Mouse (Mus musculus): ENCODE results near the gene Dstn. TPM values are rescaled to one million over a fixed set of nuclear protein-coding genes. Genes with fewer than 3 reads are reported as not detected.

The Dstn gene
- polyA plus RNA-seq, 1 experiment: 875 TPM

DNA sequence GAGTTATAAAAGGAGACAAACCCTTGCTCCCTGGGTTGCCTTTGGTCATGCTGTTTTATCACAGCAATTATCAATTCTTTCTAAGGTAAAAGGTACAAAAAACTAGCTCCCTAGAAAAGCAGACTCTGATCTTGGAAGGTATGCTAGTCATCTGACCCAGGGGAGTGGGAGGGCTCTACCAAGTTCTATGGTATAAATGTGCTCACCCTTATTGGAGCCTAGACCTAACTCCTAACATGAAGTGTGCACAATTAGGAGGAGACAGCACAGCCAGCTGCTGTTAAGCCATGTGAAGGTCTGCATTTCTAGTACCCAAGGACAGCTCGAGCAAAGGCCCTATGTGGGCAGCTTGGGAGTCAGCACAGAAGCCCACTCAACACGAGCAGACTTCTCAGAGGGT, 56.8 kb downstream of the Dstn start:
- no peaks in the 10 kb centered on the region for H3K4me1 ChIP-seq (ENCODE audit: control insufficient read depth, insufficient read depth, low read length)
- H3K27ac ChIP-seq (ENCODE audit: insufficient read depth, low read length): no peak overlapping the region
- no peak overlapping the region for H3K4me3 ChIP-seq (ENCODE audit: insufficient read depth, low read length)
- no peak for TF ChIP-seq POLR2A (IDR thresholded peaks at IDR 0.05; ENCODE audit: low read depth, low read length)
- TF ChIP-seq CTCF (IDR thresholded peaks at IDR 0.05; ENCODE audit: borderline replicate concordance, insufficient read depth, low read length): no peak

DNA sequence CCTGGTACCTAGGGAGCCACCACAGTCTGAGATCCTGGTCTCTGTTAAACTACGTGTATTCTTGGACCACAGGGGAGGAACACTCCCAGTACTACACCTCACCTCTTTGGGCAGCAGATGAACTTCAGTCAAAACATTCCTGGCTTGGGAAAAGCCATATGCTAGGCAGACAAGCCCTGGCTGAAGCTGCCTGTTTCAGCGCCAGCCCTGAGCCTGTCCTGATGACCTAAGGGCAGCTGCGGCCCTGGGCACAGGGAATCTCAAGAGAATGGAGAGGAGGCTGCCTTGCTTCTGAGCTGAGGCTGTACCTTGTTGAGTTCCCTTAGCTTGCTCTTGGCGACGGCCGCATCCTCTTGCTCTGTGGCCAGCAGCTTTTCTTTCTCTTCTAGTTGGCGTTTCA, 58.0 kb downstream of the Dstn start:
- Histone ChIP-seq H3K4me1 (ENCODE audit: control insufficient read depth, insufficient read depth, low read length) (no peaks in the 10 kb centered on the region), H3K27ac (ENCODE audit: insufficient read depth, low read length) (no peak overlapping the region), H3K4me3 (ENCODE audit: insufficient read depth, low read length) (no peak overlapping the region)
- TF ChIP-seq POLR2A (IDR thresholded peaks at IDR 0.05; ENCODE audit: low read depth, low read length) (no peak), CTCF (IDR thresholded peaks at IDR 0.05; ENCODE audit: borderline replicate concordance, insufficient read depth, low read length) (no peak)

DNA sequence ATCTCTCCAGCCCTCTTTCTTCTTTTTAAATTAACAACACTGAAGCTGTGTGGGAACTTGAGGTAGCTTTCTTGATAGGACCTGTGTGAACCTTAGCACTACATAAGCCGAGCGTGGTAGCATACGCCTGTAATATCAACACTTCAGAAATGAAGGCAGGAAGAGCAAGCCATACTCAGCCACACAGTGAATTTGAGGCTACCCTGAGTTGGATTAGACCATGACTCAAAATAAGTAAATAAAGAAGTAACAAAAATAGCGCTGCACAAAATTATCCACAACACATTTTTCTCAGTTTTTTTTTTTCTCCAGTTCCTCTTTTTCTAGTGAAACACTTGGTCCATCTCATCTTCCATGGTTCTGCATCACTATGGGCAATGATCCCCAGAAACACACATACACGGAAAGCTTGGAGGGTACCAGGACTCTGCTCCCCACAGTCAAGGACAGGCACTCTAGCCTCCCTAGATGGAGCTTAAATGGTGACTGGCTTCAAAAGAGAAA, 60.1 kb downstream of the Dstn start:
- TF ChIP-seq POLR2A (IDR thresholded peaks at IDR 0.05; ENCODE audit: low read depth, low read length) (no peak), CTCF (IDR thresholded peaks at IDR 0.05; ENCODE audit: borderline replicate concordance, insufficient read depth, low read length) (no peak)
- H3K27ac ChIP-seq (ENCODE audit: insufficient read depth, low read length): no peak overlapping the region
- no peak overlapping the region for H3K4me3 ChIP-seq (ENCODE audit: insufficient read depth, low read length)
- H3K4me1 ChIP-seq (ENCODE audit: control insufficient read depth, insufficient read depth, low read length): no peaks in the 10 kb centered on the region

DNA sequence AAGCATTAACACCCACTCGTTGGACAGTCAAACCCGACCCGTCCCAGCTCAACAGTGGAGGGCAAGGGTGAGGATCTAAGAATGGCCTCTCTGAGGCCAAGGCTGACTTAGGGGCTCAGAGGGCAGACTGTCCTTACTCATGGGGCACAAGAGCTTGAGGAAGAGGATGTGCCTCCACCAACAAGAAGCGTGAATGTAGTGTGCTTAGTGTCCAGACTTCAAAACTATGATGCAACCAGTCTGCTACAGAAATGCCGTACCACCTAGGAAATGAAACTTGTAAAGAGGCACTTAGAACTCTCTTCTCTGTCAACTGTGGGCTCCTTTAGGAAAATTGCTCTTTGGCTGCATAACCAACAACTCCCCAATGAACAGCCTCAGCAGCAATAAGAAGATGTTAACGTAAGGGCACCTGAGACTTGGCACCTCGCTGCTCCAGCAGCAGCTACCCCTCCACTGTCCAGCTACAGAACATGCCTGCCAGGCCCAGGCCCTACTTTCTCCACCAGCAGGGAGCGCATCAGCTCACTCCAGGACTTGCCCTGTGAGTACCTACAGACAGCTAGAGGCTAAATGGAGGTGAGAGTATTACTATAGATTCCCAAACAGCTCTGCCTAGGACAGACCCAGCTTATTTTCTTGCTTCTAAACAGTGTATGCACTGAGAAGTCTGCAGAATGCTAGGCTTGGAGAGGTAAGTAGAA, 63.5 kb downstream of the Dstn start:
- H3K4me1 ChIP-seq (ENCODE audit: control insufficient read depth, insufficient read depth, low read length): peaks cover 2% of the 10 kb centered on the region; the same call in 1 of the 2 replicates
- 0 out of 2 replicates have a peak, but pooled peaks have one; percentile 8 for TF ChIP-seq CTCF (IDR thresholded peaks at IDR 0.05; ENCODE audit: borderline replicate concordance, insufficient read depth, low read length)
- no peak for TF ChIP-seq POLR2A (IDR thresholded peaks at IDR 0.05; ENCODE audit: low read depth, low read length)
- no peak overlapping the region for H3K4me3 ChIP-seq (ENCODE audit: insufficient read depth, low read length)
- no peak overlapping the region for H3K27ac ChIP-seq (ENCODE audit: insufficient read depth, low read length)

DNA sequence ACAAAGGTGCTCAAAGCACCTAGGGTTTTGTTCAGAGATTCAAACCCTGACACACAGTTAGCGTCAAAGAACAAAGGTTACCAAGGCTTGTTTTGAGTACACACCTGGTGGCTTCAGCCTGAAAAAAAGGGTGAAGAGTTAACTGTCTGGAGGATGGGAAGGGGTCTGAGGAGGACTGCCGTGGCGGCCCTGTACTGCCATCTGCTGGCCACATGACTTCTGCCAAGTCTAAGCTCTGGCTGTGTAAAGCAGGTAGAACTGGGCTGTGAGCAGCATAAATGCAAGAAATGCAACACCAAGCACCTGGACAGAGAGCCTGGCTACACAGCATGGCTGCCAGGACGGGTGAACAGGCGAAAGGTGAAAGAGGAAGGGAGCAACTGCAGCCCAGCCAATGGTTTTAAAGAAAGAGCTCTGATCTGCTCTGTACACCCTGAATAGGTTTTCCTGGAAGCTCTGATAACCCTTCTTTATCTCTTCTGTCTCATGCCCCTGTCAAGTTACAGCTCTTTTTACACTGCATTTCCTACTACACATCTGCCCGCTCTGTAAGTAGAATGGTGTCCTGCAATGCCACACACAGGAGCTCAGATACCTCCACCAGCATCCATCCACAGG, 65.8 kb downstream of the Dstn start:
- TF ChIP-seq CTCF (IDR thresholded peaks at IDR 0.05; ENCODE audit: borderline replicate concordance, insufficient read depth, low read length) (peak; percentile 66), POLR2A (IDR thresholded peaks at IDR 0.05; ENCODE audit: low read depth, low read length) (no peak)
- H3K4me1 ChIP-seq (ENCODE audit: control insufficient read depth, insufficient read depth, low read length): peaks cover 3% of the 10 kb centered on the region; the same call in 1 of the 2 replicates
- no peak overlapping the region for H3K27ac ChIP-seq (ENCODE audit: insufficient read depth, low read length)
- H3K4me3 ChIP-seq (ENCODE audit: insufficient read depth, low read length): no peak overlapping the region

DNA sequence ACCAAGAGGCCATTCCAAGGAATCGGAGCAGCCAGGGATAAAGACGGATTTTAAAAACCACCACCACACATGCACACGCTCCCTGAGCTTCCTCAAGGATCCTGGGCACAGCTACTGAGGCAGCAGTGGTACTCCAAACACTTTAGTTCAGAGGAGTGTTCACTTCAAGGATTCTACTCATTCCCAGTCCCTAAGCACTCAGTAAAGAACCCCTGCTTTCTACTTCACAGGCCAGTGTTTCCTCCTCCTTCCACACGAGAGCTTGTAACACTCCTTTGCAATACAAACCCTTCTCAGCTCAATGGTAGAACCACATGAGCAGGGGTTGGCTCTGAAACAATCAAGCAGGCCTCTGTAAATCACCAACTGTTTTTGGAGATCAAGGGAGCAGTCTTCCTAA, 67.0 kb downstream of the Dstn start:
- H3K4me3 ChIP-seq (ENCODE audit: insufficient read depth, low read length): no peak overlapping the region
- no peak for TF ChIP-seq CTCF (IDR thresholded peaks at IDR 0.05; ENCODE audit: borderline replicate concordance, insufficient read depth, low read length)
- TF ChIP-seq POLR2A (IDR thresholded peaks at IDR 0.05; ENCODE audit: low read depth, low read length): no peak
- no peak overlapping the region for H3K27ac ChIP-seq (ENCODE audit: insufficient read depth, low read length)
- peaks cover 3% of the 10 kb centered on the region; the same call in 1 of the 2 replicates for H3K4me1 ChIP-seq (ENCODE audit: control insufficient read depth, insufficient read depth, low read length)

DNA sequence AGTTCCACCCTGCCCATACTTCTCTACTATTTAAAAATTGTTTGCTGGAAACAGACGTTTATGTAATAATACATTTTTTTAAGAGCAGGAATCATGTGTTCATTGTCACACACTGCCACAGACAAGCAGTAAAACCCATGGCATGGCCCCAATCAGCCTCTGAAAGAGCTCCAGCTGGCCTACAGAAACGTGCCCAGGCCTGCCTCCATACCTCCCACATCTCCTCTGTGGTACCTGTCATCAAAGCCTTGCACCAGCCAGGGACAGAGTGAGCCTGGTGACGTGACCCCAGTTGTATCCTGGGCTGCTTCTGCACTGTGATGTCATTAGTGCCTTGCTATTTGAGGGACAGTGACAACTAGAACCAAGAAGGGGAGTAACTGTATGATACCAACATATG, 67.8 kb downstream of the Dstn start:
- TF ChIP-seq CTCF (IDR thresholded peaks at IDR 0.05; ENCODE audit: borderline replicate concordance, insufficient read depth, low read length): no peak
- no peak for TF ChIP-seq POLR2A (IDR thresholded peaks at IDR 0.05; ENCODE audit: low read depth, low read length)

DNA sequence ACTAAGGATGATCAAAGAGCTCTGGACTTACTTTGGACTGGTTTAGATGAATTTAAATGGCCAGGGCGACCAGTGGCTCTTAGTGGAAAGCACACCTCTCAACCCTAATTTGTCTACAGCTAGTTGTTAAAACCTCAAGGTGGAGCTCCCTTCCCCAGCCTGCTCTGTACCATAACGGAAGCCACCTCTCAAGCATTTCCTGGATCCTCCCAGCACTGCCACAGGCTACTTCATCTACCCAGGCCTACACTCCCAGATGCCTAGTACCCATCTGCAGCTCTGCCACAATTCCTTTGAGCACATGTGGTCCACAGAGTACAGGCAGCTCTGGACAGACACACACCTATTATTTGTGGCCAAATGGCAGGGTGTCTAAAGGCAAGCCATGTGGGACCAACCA, 68.4 kb downstream of the Dstn start:
- H3K27ac ChIP-seq (ENCODE audit: insufficient read depth, low read length): no peak overlapping the region
- H3K4me1 ChIP-seq (ENCODE audit: control insufficient read depth, insufficient read depth, low read length): peaks cover 3% of the 10 kb centered on the region; the same call in 1 of the 2 replicates
- H3K4me3 ChIP-seq (ENCODE audit: insufficient read depth, low read length): no peak overlapping the region
- TF ChIP-seq CTCF (IDR thresholded peaks at IDR 0.05; ENCODE audit: borderline replicate concordance, insufficient read depth, low read length): no peak
- TF ChIP-seq POLR2A (IDR thresholded peaks at IDR 0.05; ENCODE audit: low read depth, low read length): no peak

More for the DNA sequence above, 67.8 kb downstream of the Dstn start:
- Histone ChIP-seq H3K4me1 (ENCODE audit: control insufficient read depth, insufficient read depth, low read length) (peaks cover 3% of the 10 kb centered on the region; the same call in 1 of the 2 replicates), H3K27ac (ENCODE audit: insufficient read depth, low read length) (no peak overlapping the region), H3K4me3 (ENCODE audit: insufficient read depth, low read length) (no peak overlapping the region)

DNA sequence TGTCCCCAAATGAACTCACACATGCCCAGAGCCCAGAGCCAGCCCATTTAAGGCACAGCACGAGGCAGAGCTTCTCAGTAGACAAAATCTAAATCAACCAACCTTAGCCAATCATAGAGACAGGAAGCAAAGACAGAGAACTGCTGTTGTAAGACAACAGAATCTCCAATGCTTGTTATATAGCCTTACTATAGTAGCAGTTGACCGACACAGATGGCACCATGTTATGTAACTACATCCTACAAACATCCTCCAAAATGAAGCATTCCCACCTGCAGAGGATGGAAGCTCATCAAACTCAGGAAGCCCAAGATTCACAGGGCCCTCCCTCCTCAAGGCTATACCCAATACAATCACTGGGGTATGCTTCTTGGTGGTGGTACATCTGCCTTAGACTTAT, 72.4 kb downstream of the Dstn start:
- TF ChIP-seq CTCF (IDR thresholded peaks at IDR 0.05; ENCODE audit: borderline replicate concordance, insufficient read depth, low read length) (no peak), POLR2A (IDR thresholded peaks at IDR 0.05; ENCODE audit: low read depth, low read length) (no peak)
- Histone ChIP-seq H3K4me1 (ENCODE audit: control insufficient read depth, insufficient read depth, low read length) (peaks cover 3% of the 10 kb centered on the region; the same call in 1 of the 2 replicates), H3K27ac (ENCODE audit: insufficient read depth, low read length) (no peak overlapping the region), H3K4me3 (ENCODE audit: insufficient read depth, low read length) (no peak overlapping the region)

DNA sequence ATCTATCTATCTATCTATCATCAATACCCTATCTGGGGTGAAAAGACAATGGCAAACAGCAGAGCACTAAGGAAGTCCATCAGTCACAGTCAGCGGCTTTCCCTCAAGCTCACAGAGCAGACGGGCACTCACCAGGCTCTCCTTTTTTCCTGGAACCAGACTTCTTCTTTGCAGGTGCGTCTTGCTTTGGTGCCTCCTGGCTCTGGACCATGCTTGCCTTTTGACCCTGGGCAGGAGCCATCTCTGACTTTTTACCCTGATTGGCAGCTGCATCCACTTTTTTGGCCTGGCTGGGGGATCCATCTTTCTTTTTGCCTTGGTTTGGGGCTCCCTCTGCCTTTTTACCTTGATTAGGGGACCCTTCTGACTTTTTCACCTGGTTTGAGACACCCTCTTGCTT, 72.9 kb downstream of the Dstn start:
- no peak for TF ChIP-seq CTCF (IDR thresholded peaks at IDR 0.05; ENCODE audit: borderline replicate concordance, insufficient read depth, low read length)
- TF ChIP-seq POLR2A (IDR thresholded peaks at IDR 0.05; ENCODE audit: low read depth, low read length): no peak

More for the DNA sequence above, 72.9 kb downstream of the Dstn start:
- Histone ChIP-seq H3K4me3 (ENCODE audit: insufficient read depth, low read length) (no peak overlapping the region), H3K27ac (ENCODE audit: insufficient read depth, low read length) (no peak overlapping the region), H3K4me1 (ENCODE audit: control insufficient read depth, insufficient read depth, low read length) (peaks cover 5% of the 10 kb centered on the region)
